18 mouse cellular contexts compared by ENCODE assay signal in genomic region chr5:124962761-124963160, GRCm38 (mm10). TPM values are rescaled to one million over a fixed set of nuclear protein-coding genes. Genes with fewer than 3 reads are reported as not detected.
DNase-seq lines count a peak whose midpoint lies in the region; ATAC-seq lines count a peak whose summit lies in the region.
"Had no signal": no experiment of that assay in that cellular context is flagged by ENCODE, and none has a peak within 500 bp of the region (broad histone marks: within the 10 kb centered on the region; RNA-seq: fewer than 3 reads in every experiment).

No protein-coding gene starts in this region.

- H3K36me3 ChIP-seq in heart, embryonic 10.5 days: no peaks in the 10 kb centered on the region
- H3K36me3 ChIP-seq in lung, embryonic 15.5 days: no peaks in the 10 kb centered on the region
- no peaks in the 10 kb centered on the region for H3K36me3 ChIP-seq in embryonic facial prominence, embryonic 10.5 days (replicated peaks)
- H3K36me3 ChIP-seq in limb, embryonic 13.5 days: no peaks in the 10 kb centered on the region
- H3K36me3 ChIP-seq: midbrain, embryonic 10.5 days had no signal

- no peak overlapping the region for H3K4me3 ChIP-seq in heart, embryonic 10.5 days
- no peak overlapping the region for H3K4me3 ChIP-seq in lung, embryonic 15.5 days
- no peak overlapping the region for H3K4me3 ChIP-seq in embryonic facial prominence, embryonic 10.5 days
- H3K4me3 ChIP-seq in limb, embryonic 13.5 days: no peak overlapping the region
- H3K4me3 ChIP-seq: gastrocnemius, adult 2 months; midbrain, embryonic 10.5 days had no signal

- no peak for DNase-seq in heart, embryonic 10.5 days (ENCODE audit: low spot score)
- no peak for DNase-seq in heart, adult 9 months (ENCODE audit: low spot score in 2 of 2)
- DNase-seq in lung, adult 18-20 months: no peak
- no peak for DNase-seq in embryonic facial prominence, embryonic 10.5 days (ENCODE audit: low spot score)
- no peak for DNase-seq in layer of hippocampus, adult 8-10 months (ENCODE audit: low spot score in 2 of 2)
- DNase-seq: adrenal gland, postnatal 10 days; cerebellum, adult 18-20 months; cerebellum, postnatal 14 days; gastrocnemius, adult 2 months; kidney, adult 2 months; thymus, adult 2 months; thymus, postnatal 4 days had no signal

- no peaks in the 10 kb centered on the region for H3K27me3 ChIP-seq in heart, embryonic 10.5 days (ENCODE audit: insufficient read depth, poor library complexity, severe bottlenecking)
- H3K27me3 ChIP-seq in lung, embryonic 15.5 days: no peaks in the 10 kb centered on the region
- H3K27me3 ChIP-seq in embryonic facial prominence, embryonic 10.5 days (replicated peaks; ENCODE audit: low read depth, poor library complexity, severe bottlenecking): no peaks in the 10 kb centered on the region
- H3K27me3 ChIP-seq in limb, embryonic 13.5 days: no peaks in the 10 kb centered on the region

- peaks cover 34% of the 10 kb centered on the region for H3K4me1 ChIP-seq in heart, embryonic 10.5 days
- peaks cover 42% of the 10 kb centered on the region for H3K4me1 ChIP-seq in lung, embryonic 15.5 days
- H3K4me1 ChIP-seq in embryonic facial prominence, embryonic 10.5 days: peaks cover 48% of the 10 kb centered on the region
- peaks cover 66% of the 10 kb centered on the region for H3K4me1 ChIP-seq in limb, embryonic 13.5 days

- no peaks in the 10 kb centered on the region for H3K9me3 ChIP-seq in heart, embryonic 10.5 days
- no peaks in the 10 kb centered on the region for H3K9me3 ChIP-seq in lung, embryonic 15.5 days
- H3K9me3 ChIP-seq in embryonic facial prominence, embryonic 10.5 days: peaks cover 8% of the 10 kb centered on the region; the same call in 1 of the 2 replicates
- H3K9me3 ChIP-seq in limb, embryonic 13.5 days: peaks cover 7% of the 10 kb centered on the region; the same call in 1 of the 2 replicates
- H3K9me3 ChIP-seq: midbrain, embryonic 10.5 days had no signal

- 0 out of 2 replicates have a peak overlapping the region, but pooled peaks have one; percentile 24 for H3K27ac ChIP-seq in heart, embryonic 10.5 days
- peak overlapping the region; percentile 91 for H3K27ac ChIP-seq in lung, embryonic 15.5 days
- peak overlapping the region; percentile 91 for H3K27ac ChIP-seq in embryonic facial prominence, embryonic 10.5 days (replicated peaks)
- peak overlapping the region; percentile 90 for H3K27ac ChIP-seq in limb, embryonic 13.5 days
- H3K27ac ChIP-seq: kidney, postnatal 0 days; liver, embryonic 14.5 days; midbrain, embryonic 10.5 days had no signal

- no peak overlapping the region for H3K4me2 ChIP-seq in lung, embryonic 15.5 days
- H3K4me2 ChIP-seq in limb, embryonic 13.5 days (replicated peaks): no peak overlapping the region

- H3K9ac ChIP-seq in lung, embryonic 15.5 days: no peak overlapping the region
- no peak overlapping the region for H3K9ac ChIP-seq in limb, embryonic 13.5 days
- H3K9ac ChIP-seq: liver, embryonic 14.5 days had no signal

- ATAC-seq in lung, embryonic 15.5 days (ENCODE audit: borderline replicate concordance, extremely low read depth, low FRiP score, low TSS enrichment): peak; percentile 28; the same call in 1 of the 2 replicates
- no peak for ATAC-seq in limb, embryonic 13.5 days (ENCODE audit: low FRiP score, low read depth)

- WGBS in heart, embryonic 10.5 days: 64% methylated on average over 7 of the region's 7 CpGs
- 25% methylated on average over 7 of the region's 7 CpGs for WGBS in lung, embryonic 15.5 days
- 58% methylated on average over 7 of the region's 7 CpGs for WGBS in embryonic facial prominence, embryonic 10.5 days
- WGBS in limb, embryonic 13.5 days: 71% methylated on average over 7 of the region's 7 CpGs

RNA-seq across cellular contexts. Expression of gene Rflna, which starts 40.3 kb away (rescaled TPM):
- polyA plus RNA-seq in heart, embryonic 10.5 days (2016; fragmentation: Nextera tagmentation; extraction: Ambion mirVana): 1.1 and 2.6 TPM in 2 replicates
- 6.4 and 7.7 TPM in 2 replicates for polyA plus RNA-seq in lung, embryonic 15.5 days (2015; fragmentation: Nextera tagmentation; extraction: Ambion mirVana)
- 5.1 and 6.9 TPM in 2 replicates for polyA plus RNA-seq in embryonic facial prominence, embryonic 10.5 days (2016; fragmentation: Nextera tagmentation; extraction: Ambion mirVana)
- 62.2 and 64.5 TPM in 2 replicates for polyA plus RNA-seq in limb, embryonic 13.5 days (2015; fragmentation: Nextera tagmentation; extraction: Ambion mirVana)
- under 1 TPM in 3 of 4 experiments, not detected in 1; 0.37 to 0.66 (median 0.45) TPM for total RNA-seq in layer of hippocampus, adult 8-10 months (2022)
- total RNA-seq: gastrocnemius, adult 2 months; hematopoietic stem cell, adult 5-6 weeks had no signal

Comparison
In these comparisons a context has a peak if more than half of its experiments do, and no peak if none do; other contexts are left out.
1. H3K27ac ChIP-seq: peak in every context shown above with its lines; median percentile 91 in lung, embryonic 15.5 days; 91 in embryonic facial prominence, embryonic 10.5 days; 90 in limb, embryonic 13.5 days; 24 in heart, embryonic 10.5 days.